Mouse (Mus musculus) spleen, postnatal 10 days (tissue): ENCODE data around the gene Gsk3a.
"Not testable (repeated sequence)": the region's sequence is repeated elsewhere in the genome, so short reads cannot be mapped to it uniquely, and the experiment has no call there.

ENCODE experiments used
- DNase-seq, 2 experiments: peaks; one replicate each; pipeline ENCODE4 v3.0.0; 2021 to 2022; ENCODE audit warnings: low spot score in 2 of 2

The Gsk3a gene

DNA sequence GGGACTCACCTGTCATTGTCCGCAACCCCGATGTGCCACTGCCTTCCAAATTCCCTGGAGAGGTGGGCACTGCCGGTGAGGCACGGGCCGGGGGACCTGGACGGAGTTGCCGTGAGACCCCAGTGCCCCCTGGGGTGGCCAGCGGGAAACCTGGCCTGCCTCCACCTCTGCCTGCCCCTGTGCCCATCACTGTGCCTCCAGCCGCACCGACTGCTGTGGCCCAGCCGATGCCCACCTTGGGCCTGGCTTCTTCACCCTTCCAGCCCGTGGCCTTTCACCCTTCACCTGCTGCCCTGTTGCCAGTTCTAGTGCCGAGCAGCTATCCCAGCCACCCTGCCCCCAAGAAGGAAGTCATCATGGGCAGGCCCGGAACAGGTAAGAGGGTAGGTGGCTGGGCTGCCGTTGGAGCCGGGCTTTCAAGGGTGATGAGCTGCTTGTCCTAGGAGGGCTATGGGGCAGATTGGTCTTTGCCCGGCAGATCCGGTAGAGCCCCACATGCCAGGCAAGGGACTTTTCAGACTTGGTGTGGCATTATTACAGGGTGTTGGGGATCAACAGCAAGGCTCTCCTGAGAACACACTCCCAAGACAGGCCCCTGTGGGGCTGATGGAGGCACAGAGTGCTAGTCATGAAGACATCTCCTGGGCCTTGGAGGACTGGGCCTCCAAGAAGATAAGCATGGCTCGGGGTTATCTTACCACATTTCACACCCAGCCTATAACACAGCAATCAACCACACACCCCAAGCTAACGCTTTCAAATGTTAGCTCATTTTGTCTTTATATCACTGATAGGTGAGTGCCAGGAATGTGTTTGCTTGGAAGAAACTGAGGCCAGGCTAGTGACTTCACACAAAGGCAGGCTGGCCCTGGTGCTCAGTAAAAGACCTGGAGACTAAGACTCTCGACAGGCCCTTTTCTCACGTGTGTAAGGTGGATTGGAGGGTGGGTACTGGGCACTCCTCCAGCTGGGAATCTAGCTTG is 35.9 kb upstream of the Gsk3a start:
- peak; percentile 34 to 42 for DNase-seq

DNA sequence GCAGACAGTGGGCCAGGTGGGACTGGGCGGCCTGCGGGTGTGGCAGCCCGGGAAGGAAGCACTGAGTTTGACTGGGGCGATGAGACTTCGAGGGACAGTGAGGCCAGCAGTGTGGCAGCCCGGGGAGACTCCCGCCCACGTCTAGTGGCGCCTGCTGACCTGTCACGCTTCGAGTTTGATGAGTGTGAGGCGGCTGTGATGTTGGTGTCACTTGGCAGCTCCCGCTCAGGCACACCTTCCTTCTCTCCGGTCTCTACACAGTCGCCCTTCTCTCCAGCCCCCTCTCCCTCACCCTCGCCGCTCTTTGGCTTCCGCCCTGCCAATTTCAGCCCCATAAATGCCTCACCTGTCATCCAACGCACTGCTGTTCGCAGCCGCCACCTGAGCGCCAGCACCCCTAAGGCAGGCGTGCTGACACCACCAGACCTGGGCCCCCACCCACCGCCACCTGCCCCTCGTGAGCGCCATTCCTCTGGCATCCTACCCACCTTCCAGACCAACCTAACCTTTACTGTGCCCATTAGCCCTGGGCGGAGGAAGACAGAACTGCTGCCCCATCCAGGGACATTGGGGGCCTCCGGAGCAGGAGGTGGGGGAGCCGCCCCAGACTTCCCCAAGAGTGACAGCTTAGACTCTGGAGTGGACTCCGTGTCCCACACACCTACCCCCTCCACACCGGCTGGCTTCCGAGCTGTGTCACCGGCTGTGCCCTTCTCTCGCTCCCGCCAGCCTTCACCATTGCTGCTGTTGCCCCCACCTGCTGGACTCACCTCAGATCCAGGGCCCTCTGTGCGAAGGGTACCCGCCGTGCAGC is 35.0 kb upstream of the Gsk3a start:
- peak in 1 of 2 experiments; percentile 4 for DNase-seq

DNA sequence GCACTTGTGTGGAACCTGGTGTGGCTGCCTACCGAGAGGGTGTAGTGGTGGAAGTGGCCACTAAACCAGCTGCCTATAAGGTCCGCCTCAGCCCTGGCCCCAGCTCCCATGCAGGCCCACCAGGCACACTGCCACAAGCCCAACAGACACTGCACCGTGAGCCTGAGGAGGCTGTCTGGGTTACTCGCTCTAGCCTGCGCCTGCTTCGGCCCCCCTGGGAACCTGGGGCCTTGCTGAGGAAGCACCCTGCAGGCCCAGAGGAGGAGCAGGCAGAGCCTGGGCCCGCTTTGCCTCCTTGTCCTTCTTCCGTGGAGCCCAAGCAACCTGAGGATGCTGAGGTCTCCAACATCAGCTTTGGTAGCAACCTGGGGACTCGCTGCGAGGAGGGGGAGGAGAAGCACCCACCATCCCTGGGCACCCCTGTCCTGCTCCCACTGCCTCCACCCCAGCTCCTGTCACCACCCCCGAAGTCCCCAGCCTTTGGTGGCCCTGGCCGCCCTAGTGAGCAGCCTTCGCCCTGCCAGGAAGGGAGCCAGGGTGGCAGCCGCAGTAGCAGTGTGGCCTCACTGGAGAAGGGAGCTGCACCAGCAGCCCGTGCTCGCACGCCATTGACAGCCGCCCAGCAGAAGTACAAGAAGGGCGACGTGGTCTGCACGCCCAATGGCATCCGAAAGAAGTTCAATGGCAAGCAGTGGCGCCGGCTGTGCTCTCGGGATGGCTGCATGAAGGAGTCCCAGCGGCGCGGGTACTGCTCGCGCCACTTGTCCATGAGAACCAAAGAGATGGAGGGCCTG is 34.2 kb upstream of the Gsk3a start:
- DNase-seq, result peak; percentile 14 to 23

DNA sequence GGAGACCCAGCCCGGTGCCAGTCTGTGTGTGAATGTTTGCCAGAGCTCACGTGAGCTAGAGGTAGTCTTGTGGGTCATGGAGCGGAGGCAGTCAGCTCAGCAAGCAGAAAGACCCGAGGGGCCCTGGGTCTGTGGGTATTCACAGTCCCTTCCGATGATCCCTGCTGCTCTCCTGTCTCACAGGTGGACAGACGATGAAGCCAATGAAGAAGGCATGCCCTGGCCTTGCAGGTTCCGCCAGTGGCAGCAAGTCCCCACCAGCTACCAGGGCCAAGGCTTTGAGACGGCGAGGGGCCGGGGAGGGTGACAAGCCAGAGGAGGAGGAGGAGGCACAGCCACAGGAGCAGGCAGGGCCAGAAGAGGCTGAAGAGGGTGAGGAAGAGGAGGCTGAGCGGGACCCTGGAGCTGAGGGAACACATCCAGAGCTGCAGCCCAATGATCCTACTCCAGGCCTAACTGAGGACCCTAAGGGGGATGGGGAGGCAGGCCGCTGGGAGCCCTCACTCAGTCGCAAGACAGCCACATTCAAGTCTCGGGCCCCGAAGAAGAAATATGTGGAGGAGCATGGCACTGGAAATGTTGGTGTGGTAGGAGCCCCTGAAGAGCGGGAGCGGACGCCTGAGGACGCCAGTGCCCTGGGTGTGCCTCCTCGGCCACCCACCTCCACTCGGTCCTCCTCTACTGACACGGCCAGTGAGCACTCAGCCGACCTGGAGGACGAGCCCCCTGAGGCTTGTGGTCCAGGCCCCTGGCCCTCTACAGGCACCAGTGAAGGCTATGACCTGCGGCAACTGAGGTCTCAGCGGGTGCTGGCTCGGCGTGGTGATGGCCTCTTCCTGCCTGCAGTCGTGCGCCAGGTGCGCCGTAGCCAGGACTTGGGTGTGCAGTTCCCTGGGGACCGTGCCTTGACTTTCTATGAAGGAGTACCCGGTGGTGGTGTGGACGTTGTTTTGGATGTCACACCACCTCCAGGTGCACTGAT is 33.3 kb upstream of the Gsk3a start:
- peak; percentile 16 to 26 for DNase-seq

DNA sequence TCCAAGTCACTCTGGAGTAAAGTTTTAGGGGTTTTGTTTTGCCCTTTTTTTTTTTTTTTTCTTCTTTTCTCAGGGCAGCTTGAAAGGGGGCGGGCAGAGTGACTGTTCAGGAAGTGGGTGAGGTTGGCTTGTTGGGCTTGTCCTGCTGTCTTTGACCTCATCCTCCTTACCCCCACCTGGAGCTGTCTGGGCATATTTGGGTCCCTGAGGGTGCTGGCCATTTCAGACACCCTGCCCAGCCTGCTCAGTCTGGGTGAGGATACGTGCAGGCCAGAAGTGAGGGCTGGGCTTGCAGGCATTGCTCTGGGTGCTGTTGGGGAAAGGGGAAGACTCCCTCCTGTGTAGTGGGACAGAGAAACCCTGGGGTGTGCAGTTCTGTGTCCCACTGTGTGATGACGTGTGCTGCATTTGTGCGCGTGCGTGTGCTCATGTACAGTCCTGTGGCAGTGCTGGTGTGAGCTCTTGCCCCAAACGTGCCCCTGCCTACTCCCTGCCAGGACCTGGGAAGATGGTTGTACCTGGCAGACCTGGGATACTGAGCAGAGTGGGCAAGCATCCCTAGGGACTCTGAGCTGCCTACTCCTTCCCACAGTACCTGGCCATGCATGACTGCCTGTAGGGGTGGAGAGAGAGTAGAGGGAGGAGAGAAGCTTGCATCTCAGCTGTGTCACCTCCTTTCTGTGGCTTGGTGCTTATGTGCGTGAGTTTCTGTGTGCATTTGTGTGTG is 32.1 kb upstream of the Gsk3a start:
- DNase-seq, result peak in 1 of 2 experiments; percentile 41

DNA sequence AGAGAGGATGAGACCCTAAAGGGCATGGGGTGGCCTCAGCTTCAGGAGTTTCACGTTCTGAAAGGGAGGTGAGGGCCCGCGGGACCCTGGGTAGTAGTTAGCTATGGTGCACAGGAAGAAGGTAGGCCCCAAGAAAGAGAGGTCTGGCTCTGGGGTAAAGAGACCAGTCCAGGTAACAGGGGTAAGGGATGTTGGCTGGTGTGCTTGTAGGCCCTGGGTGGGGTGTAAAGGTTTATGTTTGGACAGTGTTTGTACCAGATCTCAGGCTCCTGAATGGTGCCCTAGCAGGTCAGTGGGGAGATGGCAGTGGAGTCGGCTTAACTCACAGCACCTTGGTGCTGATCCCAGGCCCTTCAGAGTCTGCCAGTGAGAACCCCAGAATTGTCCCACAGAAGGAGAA is 31.4 kb upstream of the Gsk3a start:
- DNase-seq, result peak; percentile 40 to 48

DNA sequence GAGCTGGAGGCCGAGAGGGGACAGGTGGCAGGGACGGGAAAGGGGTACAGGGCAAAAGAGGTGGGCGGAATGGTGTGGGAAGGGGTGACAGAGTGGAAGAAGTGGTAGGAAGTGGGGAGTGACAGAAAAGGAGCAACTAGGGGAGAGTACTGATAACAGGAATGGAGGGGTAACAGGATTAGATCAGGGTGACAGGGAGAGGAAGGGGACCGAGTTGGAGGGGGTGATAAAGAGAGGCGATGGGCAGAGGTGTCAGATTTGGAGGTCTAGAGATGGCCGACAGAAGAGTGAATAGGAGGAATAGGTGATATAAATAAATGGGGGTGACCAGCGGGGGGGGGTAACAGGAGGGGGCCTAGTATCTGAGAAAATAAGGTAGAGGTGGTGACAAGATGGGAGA is 30.9 kb upstream of the Gsk3a start:
- DNase-seq, result no peak

DNA sequence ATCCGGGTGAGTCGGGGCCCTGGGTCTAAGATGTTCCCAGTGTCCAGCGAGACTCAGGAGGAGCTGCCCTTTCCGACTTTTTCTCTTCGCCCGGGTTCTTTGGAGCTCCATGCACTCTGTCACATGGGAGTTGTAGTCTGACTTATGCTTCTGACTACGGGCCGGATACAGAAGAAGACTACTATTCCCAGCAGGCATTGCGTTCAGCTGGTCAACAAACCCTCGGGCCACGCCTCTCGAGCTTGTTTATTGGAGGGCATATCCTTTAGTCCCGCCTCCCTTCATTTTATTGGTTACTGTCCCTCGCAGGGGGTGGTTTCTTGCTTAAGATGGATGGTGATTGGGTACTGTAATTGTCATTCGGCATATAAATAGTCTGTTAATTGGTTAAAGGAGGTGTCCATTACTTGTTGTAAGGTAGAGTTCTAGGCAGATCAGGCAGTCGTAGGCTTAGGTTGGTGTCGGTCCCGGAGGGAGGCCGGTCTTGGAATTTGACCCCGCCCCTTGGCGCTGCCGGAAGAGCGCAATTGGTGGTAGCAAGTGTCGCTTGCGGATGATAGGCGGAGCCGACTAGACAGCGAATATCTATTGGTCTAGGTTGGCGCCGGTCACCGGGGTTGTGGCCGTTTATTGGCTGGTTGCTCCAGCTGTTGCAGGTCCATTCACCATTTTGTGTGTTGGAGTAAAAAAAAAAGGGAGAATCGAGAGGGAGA is 30.3 kb upstream of the Gsk3a start:
- peak; percentile 98 to 99 for DNase-seq

DNA sequence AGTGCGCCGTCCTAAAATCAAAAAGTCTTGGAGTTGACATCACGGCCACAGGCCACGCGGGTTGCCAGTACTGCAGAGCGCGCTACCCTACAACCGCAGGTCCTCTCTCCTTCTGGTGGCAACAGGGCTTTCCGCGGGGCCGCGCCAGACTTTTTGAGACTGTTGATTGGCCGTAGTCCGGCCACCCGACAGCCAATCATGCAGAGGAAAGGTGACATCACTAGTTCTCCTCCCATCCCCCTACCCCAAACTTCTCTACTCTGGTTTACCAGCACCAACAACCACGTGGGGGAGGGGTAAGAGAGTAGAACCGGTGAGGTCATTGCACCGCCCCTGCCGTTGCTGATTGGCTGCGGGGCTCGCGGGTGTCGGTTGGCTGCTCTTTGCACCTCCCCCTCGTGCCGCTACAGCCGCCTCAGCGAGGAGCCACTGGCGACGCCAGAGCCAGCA is 29.7 kb upstream of the Gsk3a start, which contains the start of gene Cic:
Gene Cic, plus strand, starts transcription at position 404 of the 450 bp plus-strand sequence.
- DNase-seq, result peak in 1 of 2 experiments; percentile 97

DNA sequence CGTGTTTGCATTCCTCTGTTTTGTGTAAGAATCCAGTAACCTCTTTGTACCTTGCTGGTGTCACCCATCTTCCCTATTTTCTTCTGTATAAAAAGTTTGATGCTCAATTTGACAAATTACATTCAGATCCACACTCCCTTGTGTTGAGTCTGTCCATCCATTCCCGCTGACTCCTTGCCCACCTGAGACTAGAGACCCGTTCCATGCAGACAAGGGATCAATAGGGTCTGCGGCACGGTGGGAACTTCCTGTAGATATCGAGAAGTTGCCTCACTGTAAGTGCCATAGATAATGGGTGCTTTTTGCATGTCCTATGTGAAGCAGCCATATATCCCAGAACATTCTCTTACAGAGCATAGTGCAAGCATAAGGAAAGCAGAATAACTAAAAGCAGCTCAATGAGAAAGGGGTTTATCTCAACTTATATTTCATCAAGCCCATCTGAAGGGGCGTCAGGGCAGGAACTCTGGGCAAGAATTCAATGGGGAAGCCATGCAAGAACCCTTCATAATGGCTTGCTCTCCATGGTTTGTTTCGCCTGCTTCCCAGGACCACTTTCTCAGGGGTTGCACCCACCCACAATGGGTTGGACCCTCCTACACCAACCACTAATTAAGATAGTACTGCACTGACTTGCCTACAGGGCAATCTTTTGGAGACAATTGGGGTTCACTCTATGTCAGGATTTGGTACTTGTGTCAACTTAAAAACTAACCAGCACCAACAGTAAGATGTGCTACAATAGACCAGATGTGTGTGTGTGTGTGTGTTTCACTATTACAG is 28.7 kb upstream of the Gsk3a start:
- no peak for DNase-seq

DNA sequence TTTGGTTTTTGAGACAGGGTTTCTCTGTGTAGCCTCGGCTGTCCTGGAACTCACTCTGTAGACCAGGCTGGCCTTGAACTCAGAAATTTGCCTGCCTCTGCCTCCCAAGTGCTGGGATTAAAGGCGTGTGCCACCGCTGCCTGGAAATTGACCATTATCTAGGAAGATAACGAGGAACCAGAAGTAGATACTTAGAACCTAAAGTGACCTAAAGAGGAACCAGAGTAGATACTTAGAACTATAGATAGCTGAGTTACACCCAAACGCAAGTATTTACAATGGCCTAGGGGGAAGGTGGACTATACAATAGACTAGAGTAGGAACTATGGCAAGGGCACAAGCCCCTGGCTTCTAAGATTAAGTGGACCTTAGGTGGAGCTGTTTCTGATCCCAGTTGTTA is 28.1 kb upstream of the Gsk3a start:
- not testable (repeated sequence) for DNase-seq

DNA sequence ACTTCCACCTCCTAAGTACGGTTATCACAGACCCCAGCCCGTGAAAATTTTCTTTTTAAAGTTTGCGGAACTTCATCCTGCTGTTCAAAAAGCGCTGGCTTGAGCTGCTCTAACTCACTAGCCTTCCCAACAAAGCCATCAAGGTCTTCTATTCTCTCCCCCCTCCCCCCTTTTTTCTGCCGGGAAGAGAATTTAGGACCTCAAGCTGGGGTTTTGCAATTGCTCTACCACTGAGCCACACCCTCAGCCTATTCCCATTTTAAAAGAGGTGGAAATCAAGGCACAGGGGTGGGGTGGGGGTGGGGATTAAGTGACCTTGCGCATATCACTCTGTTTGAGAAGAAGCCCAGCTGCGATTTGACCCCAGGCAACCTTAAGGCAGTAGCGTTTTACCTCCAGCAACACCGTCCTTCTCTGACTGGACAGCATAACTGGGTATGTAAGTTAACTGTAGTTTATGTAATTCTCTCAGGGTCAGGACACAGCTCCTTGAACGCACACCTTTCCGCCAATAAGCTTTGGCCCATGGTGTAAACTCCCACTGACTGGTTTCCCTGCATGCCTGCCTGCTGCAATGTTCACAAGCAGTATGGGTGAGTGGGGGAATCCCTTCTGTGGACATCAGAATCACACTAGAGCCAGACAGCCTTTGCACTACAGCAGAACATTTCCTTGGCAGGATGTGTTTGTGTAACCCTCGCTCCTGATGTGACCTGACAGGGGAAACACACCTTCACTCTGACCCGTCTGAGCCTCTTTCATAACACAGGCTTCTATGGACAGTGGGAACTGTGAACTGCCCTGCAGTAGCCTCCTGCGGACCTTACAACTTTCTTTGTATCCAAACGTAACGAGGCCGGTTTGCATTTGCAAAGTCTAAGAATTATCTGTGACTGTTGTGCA is 26.6 kb upstream of the Gsk3a start:
- DNase-seq, result no peak

DNA sequence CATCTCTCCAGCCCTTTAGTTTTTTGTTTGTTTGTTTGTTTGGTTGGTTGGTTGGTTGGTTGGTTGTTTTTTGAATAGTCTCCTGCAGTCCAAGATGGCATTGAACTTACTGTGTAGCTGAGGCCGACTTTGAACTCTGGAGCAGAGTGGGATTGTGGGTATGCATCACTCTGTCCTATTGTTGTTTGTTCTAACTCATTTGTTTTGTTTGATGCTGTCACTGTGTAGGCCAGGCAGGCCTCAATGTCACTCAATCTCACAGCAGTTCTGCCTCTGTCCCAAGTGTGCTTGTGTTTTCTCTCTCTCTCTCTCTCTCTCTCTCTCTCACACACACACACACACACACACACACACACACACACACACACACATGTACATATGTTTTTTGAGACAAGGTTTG is 24.2 kb upstream of the Gsk3a start:
- DNase-seq, result no peak

DNA sequence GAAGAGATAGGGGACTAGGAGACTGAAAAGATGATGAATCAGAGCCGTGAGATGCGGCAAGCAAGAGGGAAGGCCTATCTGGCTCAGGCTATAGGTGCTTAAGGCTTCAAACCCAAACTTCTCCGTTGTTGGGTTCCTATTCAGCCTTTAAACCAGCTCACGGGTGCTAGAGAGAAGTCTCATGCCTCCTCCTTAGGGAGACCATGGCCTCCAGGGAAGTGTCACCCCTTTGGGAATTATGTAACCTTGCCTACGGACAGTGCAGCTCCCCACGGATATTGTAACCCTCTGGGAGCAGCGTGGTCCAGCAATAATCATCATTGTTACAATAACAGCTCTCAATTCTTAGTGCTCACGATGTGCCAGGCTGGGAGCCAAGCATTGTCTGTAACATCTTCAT is 14.2 kb upstream of the Gsk3a start:
- DNase-seq, result no peak

DNA sequence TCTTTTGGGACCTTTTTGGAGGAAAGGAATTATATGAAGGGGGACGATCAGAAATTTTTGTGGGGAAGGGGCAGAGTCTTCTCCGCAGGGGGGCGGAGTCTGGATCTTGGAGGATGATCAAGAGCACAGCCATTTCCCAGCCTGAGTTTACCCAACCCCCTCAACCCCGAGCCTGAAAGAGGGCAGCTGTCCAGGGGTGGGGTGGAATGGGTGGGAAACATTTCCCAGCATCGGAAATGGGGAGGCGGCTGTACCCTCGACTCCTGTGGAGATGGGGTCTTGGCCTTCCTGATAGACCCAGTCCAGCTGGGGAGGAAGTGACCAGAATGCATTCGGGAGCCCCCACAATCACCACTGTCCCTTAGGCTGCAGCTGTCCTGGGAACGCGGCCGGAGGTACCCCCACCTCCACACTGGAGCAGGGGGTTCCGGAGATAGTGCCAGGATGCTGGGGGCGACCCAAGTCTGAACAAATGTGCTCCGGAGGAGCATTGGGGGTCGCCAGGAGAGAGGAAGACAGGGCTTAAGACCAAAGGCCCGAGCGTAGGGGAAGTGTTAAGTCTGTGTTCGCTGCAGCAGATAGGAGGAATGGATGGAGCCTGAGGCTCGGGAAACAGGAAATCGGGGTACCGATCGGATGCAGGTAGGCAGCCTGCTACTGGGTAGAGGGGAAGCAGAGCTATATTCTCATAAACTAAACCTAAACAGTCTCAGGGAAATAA is 13.6 kb upstream of the Gsk3a start:
- DNase-seq, result peak in 1 of 2 experiments; percentile 44

DNA sequence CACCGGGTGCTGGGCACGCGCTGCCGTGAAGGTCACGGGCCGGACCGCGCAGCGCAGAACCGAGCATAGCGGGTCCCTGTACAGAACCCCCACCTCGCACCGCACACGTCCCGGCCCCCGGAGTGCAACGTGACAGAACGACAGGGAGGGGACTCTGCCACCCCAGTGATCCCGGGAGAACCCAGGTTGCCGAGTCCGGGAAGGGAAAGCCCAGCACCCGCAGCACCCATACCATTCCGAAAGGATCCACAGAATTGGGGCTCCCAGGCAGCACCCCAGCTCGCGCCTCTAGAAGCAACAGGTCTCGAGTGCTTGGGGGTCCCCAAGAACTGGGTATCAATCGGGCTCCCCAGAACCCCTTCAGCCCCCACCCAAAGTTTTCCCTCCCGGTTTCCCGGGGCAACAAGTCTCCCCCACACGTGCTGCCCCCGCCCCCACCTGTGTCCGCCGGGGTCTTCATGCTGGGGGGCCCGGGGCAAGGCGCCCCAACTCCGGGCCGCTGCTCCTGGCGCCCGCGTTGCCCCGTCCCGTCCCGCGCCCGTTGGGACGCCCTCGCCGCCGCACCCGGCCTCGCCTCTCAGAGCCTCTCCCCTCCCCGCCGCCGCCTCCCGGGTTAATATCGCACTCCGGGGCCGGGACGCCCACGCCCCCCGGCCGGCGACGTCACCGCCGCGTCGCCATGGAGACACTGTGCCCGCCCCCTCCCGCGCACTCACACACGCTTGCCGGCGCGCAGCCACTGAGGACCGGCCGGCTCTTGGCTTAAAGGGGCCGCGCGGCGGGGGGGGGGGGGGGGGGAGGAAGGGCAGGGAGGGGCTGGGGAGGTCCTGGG is 12.7 kb upstream of the Gsk3a start, which contains the start of gene Erf:
Gene Erf, minus strand, starts transcription at position 621 of the 832 bp plus-strand sequence.
- DNase-seq, result peak; percentile 96
